Mouse (Mus musculus) adrenal gland (tissue): ENCODE measurements around the gene Ube2d2b.

ENCODE experiments used
- intact Hi-C: fragments of 180-260 bp; cut with DNase I; formaldehyde crosslinking; loops from one replicate; pipeline ENCODE4 v1.15.1; 2025

Ube2d2b gene

GRCm38 (mm10) chr5:107853807-107854206, 23.9 kb downstream of the Ube2d2b start:
- intact Hi-C loops = no loop called here

GRCm38 (mm10) chr5:107854556-107854955, 24.7 kb downstream of the Ube2d2b start:
- intact Hi-C loops = no loop called here

GRCm38 (mm10) chr5:107855546-107855945, 25.6 kb downstream of the Ube2d2b start:
- intact Hi-C loops = loop anchor here (5.0 kb wide), 1 partner anchor 37 kb away; no protein-coding TSS in a partner anchor

DNA sequence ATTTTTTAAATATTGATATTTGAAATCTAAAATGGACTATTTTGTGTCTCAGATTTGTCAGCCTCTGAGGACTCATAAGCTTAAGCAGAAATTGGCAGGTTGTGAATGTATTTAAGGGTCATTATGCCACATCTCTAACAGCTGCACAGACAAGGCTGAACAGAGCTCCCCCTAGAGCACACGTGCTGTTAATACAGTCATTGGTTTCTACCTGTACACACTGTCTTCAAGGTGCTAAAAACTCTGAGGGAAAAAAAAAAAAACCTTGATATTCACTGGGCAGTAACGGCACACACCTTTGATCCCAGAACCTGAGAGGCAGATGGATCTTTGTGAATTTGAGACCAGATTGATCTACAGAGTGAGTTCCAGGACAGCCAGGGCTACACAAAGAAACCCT, 29.1 kb downstream of the Ube2d2b start:
- intact Hi-C loops = loop anchor here (5.0 kb wide), 1 partner anchor 33 kb away; no protein-coding TSS in a partner anchor

GRCm38 (mm10) chr5:107863971-107864370, 34.1 kb downstream of the Ube2d2b start:
- intact Hi-C loops = loop anchor here (10.0 kb wide), 1 partner anchor 249 kb away; no protein-coding TSS in a partner anchor

GRCm38 (mm10) chr5:107866127-107867126, 36.5 kb downstream of the Ube2d2b start:
- intact Hi-C loops = loop anchor here (10.0 kb wide), 1 partner anchor 252 kb away; no protein-coding TSS in a partner anchor

- intact Hi-C loops = loop anchor here (10.0 kb wide), 1 partner anchor 253 kb away; no protein-coding TSS in a partner anchor
Observed at GRCm38 (mm10) chr5:107867970-107868904, 38.3 kb downstream of the Ube2d2b start.

DNA sequence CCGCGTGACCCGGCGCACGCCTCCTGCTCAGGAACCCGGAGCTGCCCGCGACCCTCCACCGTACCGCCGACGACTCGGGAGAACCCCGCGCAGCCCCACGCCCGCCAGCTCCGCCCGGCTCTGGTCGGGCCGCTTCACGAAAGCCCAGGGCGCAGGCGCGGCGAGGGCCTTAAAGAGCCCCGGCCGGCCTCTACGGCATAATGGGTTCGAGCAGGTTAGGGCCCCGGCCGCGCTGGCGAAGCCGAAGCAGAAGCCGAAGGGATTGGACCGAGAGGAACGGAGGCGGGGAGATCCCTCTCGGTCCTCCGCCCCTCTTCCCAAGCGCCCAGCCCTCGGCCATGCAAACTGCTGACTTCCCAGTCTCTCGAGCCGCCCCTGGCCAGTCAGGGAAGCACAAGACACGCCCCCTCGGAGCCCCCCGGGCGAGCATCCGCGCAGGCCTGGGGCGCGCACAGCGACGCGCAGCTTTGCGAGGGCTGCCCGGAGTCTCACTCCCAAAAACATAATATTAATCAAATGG, 39.1 kb downstream of the Ube2d2b start:
- intact Hi-C loops = loop anchor here (10.0 kb wide), 1 partner anchor 254 kb away; no protein-coding TSS in a partner anchor

DNA sequence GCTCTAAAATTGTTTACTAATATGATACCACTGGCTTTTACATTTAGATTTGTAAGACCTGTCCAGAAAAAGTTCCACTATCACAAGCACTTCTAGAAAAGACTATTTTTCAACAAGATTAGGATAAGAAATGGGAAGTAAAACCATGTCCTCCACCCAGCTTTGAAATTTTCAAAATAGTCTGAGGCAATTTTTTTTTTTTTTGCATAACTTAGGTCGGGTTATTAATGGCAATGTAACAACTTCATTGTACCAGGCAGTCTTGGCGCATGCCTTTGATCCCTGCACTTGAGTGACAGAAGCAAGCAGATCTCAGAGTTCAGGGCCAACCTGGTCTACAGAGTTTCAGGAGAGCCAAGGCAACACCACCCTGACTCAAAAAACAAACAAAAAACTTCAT, 39.8 kb downstream of the Ube2d2b start:
- intact Hi-C loops = loop anchor here (10.0 kb wide), 1 partner anchor 255 kb away; no protein-coding TSS in a partner anchor

- intact Hi-C loops = no loop called here
Observed at GRCm38 (mm10) chr5:107873330-107873729, 43.4 kb downstream of the Ube2d2b start.

DNA sequence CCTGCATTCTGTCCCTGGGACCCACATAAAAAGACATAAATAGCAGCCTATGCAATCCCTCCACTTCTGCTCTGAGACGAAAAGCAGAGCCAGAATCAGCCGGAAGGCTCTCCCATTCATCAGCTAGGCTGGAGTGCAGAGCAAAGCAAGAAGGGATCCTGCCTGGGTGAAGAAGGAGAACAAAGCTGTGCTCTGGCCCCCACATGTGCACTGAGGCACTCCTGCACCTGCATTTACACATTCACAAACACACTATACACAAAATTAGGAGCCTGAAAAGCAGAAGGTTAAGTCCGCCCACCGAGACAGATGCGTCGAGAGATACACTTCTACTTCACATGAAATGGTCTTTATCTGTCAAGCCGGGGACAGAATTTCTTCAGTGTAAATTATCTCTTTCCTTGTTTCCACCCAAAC, 44.0 kb downstream of the Ube2d2b start:
- intact Hi-C loops = no loop called here

GRCm38 (mm10) chr5:107874561-107875260, 44.8 kb downstream of the Ube2d2b start, which contains the start of gene Evi5:
Gene Evi5 (minus strand): TSS chr5:107875107.
- intact Hi-C loops = no loop called here

GRCm38 (mm10) chr5:107875261-107875611, 45.3 kb downstream of the Ube2d2b start:
- intact Hi-C loops = no loop called here

DNA sequence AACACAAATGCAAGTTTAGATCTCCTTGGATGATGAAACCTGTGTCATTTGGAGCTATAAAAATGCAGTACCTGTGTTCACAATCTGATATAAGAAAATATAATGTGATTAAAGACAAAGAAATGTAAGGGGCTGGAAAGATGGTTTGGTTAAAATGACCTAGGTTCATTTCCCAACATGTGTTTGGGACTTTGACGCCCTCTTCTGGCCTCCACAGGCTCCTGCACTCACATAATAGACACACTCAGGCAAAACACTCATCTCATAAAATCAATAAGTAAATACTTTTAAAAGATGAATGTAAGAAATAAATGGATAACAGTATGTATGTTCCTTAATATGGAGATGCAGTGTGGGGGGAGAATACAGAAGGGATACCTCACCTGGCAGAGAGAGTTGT, 47.2 kb downstream of the Ube2d2b start:
- intact Hi-C loops = no loop called here

DNA sequence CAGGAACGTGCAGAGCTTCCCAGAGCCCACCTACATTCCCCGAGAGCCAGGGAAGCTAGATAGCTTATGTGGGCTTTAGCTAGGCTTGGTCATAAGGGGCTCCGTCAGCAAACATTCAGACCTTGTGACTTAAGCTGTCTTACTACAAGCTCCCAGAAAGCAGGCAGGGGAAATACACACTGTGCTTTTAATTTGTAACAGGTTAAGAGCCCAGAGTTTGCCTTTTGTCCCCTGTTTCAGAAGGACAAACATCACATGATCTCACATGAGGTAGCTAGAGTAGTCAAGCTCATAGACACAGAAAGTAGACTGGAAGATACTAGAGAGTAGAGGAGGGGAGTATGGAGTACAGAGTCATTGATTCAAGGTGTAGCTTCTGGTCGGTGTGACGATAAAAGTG, 50.8 kb downstream of the Ube2d2b start:
- intact Hi-C loops = no loop called here
